Mouse (Mus musculus) lung, adult 2 months (tissue): ENCODE results near the gene Ppp1r11.

Experiments used
- CTCF ChIP-seq: fragments of 200-500 bp; IDR thresholded peaks from 2 replicates; pipeline ENCODE4 v1.5.1; 2011; ENCODE audit warnings: mild to moderate bottlenecking, low read length, control low read depth; ENCODE audit not compliant: insufficient read depth
- POLR2A ChIP-seq: fragments of 200-500 bp; IDR thresholded peaks from 2 replicates; pipeline ENCODE4 v1.6.1; 2011; ENCODE audit warnings: low read depth, mild to moderate bottlenecking, control low read depth, low read length, borderline replicate concordance; ENCODE audit errors: extremely low read depth

- TF ChIP-seq POLR2A (no peak), CTCF (no peak)
Measured at GRCm38 (mm10) chr17:36953062-36953461, 1.5 kb upstream of the Ppp1r11 start.
